Mouse (Mus musculus): ENCODE data around the gene Vmn1r171. TPM values are rescaled to one million over a fixed set of nuclear protein-coding genes. Genes with fewer than 3 reads are reported as not detected.
"Not testable (repeated sequence)": the region's sequence is repeated elsewhere in the genome, so short reads cannot be mapped to it uniquely, and the experiment has no call there.

The Vmn1r171 gene
- not detected in 2 replicates for polyA plus RNA-seq (2014; fragmentation: Nextera tagmentation; extraction: Ambion mirVana)

DNA sequence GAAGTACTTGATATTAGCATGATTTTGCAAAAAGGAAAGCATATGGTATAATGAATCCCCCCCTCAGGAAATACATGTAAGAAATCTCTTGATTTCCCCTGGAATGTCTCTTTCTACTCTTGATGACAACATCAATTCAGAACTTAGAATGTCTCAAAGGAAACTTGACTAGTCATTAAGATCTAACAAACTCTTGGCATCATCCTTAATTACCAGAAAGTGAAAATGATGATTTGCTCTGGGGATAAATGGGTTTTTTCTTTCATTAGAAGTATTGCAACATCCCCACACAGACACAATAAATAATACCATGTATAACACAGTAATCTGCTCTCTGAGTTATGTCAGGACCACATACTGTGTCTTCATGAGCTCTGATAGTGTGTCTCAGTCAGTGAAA lies at the start of gene Vmn1r171:
Gene Vmn1r171, plus strand, starts transcription at position 301 of the 400 bp plus-strand sequence.
- no peaks in the 10 kb centered on the region for H3K27me3 ChIP-seq (ENCODE audit: control insufficient read depth, insufficient read depth, low read length)
- H3K4me3 ChIP-seq (ENCODE audit: low read depth, low read length), result no peak within 1 kb of the TSS
- no peak within 1 kb of the TSS for H3K27ac ChIP-seq (ENCODE audit: low read depth, low read length)
- H3K36me3 ChIP-seq (ENCODE audit: control insufficient read depth, insufficient read depth, low read length), result no peaks in the 10 kb centered on the region
- no peaks in the 10 kb centered on the region for H3K9me3 ChIP-seq (ENCODE audit: control insufficient read depth, low read length)
- DNase-seq (ENCODE audit: low spot score) (no peak), ATAC-seq (ENCODE audit: low FRiP score) (no peak)
- no peaks in the 10 kb centered on the region for H3K4me1 ChIP-seq (replicated peaks; ENCODE audit: control insufficient read depth, insufficient read depth, low read length)
- no peak within 1 kb of the TSS for H3K9ac ChIP-seq (ENCODE audit: low read depth, low read length)
- no peak within 1 kb of the TSS for H3K4me2 ChIP-seq (replicated peaks; ENCODE audit: low read depth, low read length)

DNA sequence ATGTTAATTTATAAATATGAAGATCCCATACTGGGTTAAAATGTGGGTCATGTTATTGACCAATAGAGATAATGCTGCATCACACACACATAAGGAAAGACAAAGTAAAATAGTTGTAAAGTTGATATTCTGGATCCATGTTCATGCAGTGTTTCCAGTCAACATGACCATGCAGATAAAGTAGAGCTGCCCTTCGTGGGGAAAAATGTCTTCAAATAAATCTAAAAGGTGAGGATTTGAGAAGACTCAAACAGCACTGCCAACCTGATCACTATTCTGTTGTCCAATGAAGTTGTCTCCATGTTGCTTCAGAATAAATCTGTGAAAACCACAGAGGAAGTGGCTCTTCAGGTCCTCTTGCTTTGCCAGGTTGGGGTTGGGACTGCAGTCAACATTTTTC lies 24.6 kb upstream of the Vmn1r171 start, which contains the start of gene Vmn1r170:
Gene Vmn1r170, plus strand, starts transcription at position 301 of the 400 bp plus-strand sequence.
- 44% methylated on average over 1 of the region's 1 CpGs for WGBS
- not testable (repeated sequence) for H3K36me3 ChIP-seq (ENCODE audit: control insufficient read depth, insufficient read depth, low read length); H3K4me1 ChIP-seq (replicated peaks; ENCODE audit: control insufficient read depth, insufficient read depth, low read length); DNase-seq (ENCODE audit: low spot score); H3K27ac ChIP-seq (ENCODE audit: low read depth, low read length); H3K27me3 ChIP-seq (ENCODE audit: control insufficient read depth, insufficient read depth, low read length); H3K9me3 ChIP-seq (ENCODE audit: control insufficient read depth, low read length); ATAC-seq (ENCODE audit: low FRiP score); H3K9ac ChIP-seq (ENCODE audit: low read depth, low read length); H3K4me2 ChIP-seq (replicated peaks; ENCODE audit: low read depth, low read length); H3K4me3 ChIP-seq (ENCODE audit: low read depth, low read length)

DNA sequence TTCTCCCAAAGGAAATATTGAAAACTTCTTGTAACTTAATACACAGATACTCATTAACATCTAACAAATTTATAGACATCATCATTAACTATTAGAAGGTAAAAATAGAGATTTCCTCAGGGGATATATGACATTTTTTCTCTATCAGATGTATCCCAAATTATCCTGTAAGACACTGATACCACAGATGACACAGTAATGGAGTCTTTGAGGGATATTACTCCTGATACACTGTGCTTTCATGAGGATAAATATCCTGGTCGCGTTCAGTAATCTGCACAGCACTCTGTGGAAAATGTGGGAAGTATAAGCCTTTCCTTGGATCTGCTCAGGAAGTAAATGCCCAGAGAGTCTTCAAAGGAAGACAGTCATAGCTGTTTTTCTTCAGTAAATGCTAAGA lies 27.5 kb downstream of the Vmn1r171 start, which contains the start of gene Vmn1r172:
Gene Vmn1r172, plus strand, starts transcription at position 301 of the 400 bp plus-strand sequence.
- H3K9me3 ChIP-seq (ENCODE audit: control insufficient read depth, low read length), result no peaks in the 10 kb centered on the region
- H3K4me2 ChIP-seq (replicated peaks; ENCODE audit: low read depth, low read length), result no peak within 1 kb of the TSS
- H3K36me3 ChIP-seq (ENCODE audit: control insufficient read depth, insufficient read depth, low read length), result no peaks in the 10 kb centered on the region
- H3K27me3 ChIP-seq (ENCODE audit: control insufficient read depth, insufficient read depth, low read length), result no peaks in the 10 kb centered on the region
- no peak within 1 kb of the TSS for H3K27ac ChIP-seq (ENCODE audit: low read depth, low read length)
- no peak within 1 kb of the TSS for H3K9ac ChIP-seq (ENCODE audit: low read depth, low read length)
- DNase-seq (ENCODE audit: low spot score), result no peak
- H3K4me3 ChIP-seq (ENCODE audit: low read depth, low read length), result no peak within 1 kb of the TSS
- no peaks in the 10 kb centered on the region for H3K4me1 ChIP-seq (replicated peaks; ENCODE audit: control insufficient read depth, insufficient read depth, low read length)
- WGBS, result 77% methylated on average over 2 of the region's 2 CpGs
- no peak for ATAC-seq (ENCODE audit: low FRiP score)

Other genes with a start within 250 kb of the Vmn1r171 start
- gene Nlrp5, start 244.8 kb upstream of the Vmn1r171 start, polyA plus RNA-seq (2014; fragmentation: Nextera tagmentation; extraction: Ambion mirVana), result not detected in 2 replicates
- gene Vmn1r167, start 123.5 kb upstream of the Vmn1r171 start, polyA plus RNA-seq (2014; fragmentation: Nextera tagmentation; extraction: Ambion mirVana), result not detected in 2 replicates
- not detected in 2 replicates for gene Vmn1r168, start 91.0 kb upstream of the Vmn1r171 start, polyA plus RNA-seq (2014; fragmentation: Nextera tagmentation; extraction: Ambion mirVana)
- not detected in 2 replicates for gene Vmn1r169, start 55.2 kb upstream of the Vmn1r171 start, polyA plus RNA-seq (2014; fragmentation: Nextera tagmentation; extraction: Ambion mirVana)
- not detected in 2 replicates for gene Vmn1r170, start 24.5 kb upstream of the Vmn1r171 start, polyA plus RNA-seq (2014; fragmentation: Nextera tagmentation; extraction: Ambion mirVana)
- gene Vmn1r172, start 27.6 kb downstream of the Vmn1r171 start, polyA plus RNA-seq (2014; fragmentation: Nextera tagmentation; extraction: Ambion mirVana), result not detected in 2 replicates
- not detected in 2 replicates for gene Vmn1r173, start 70.0 kb downstream of the Vmn1r171 start, polyA plus RNA-seq (2014; fragmentation: Nextera tagmentation; extraction: Ambion mirVana)
- not detected in 2 replicates for gene Vmn1r174, start 121.5 kb downstream of the Vmn1r171 start, polyA plus RNA-seq (2014; fragmentation: Nextera tagmentation; extraction: Ambion mirVana)
- gene Vmn1r175, start 179.9 kb downstream of the Vmn1r171 start, polyA plus RNA-seq (2014; fragmentation: Nextera tagmentation; extraction: Ambion mirVana), result not detected in 2 replicates
- gene Vmn1r176, start 206.7 kb downstream of the Vmn1r171 start, polyA plus RNA-seq (2014; fragmentation: Nextera tagmentation; extraction: Ambion mirVana), result not detected in 2 replicates
- gene Vmn1r177, start 235.7 kb downstream of the Vmn1r171 start, polyA plus RNA-seq (2014; fragmentation: Nextera tagmentation; extraction: Ambion mirVana), result not detected in 2 replicates

Data from hindbrain, embryonic 11.5 days (tissue).